Mouse (Mus musculus) hindbrain, postnatal 0 days (tissue): ENCODE results near the gene Cldn1. TPM values are rescaled to one million over a fixed set of nuclear protein-coding genes. Genes with fewer than 3 reads are reported as not detected.
A peak's percentile ranks its signal among the peaks of the same experiment; 100 is the strongest.

Source experiments
- ATAC-seq: fragments of 200-750 bp; cut with Nextera tagmentation; 2 replicates; pipeline ENCODE4 v1.8.0; 2017; ENCODE audit warnings: mild to moderate bottlenecking, moderate TSS enrichment, moderate library complexity
- DNase-seq: peaks from one replicate; pipeline ENCODE4 v3.0.0-alpha.2; 2015; ENCODE audit warnings: low spot score
- H3K27ac ChIP-seq: fragments of 300-500 bp; sonication (generic); 2 replicates; pipeline ENCODE4 v1.5.1; 2014; ENCODE audit warnings: mild to moderate bottlenecking
- H3K27me3 ChIP-seq: fragments of 300-500 bp; sonication (generic); 2 replicates; pipeline ENCODE4 v1.6.1; 2014; ENCODE audit warnings: low read length, mixed read lengths; ENCODE audit not compliant: insufficient read depth
- H3K36me3 ChIP-seq: fragments of 300-500 bp; sonication (generic); 2 replicates; pipeline ENCODE4 v1.6.1; 2014; ENCODE audit warnings: low read length, mixed read lengths; ENCODE audit not compliant: insufficient read depth
- H3K4me1 ChIP-seq: fragments of 300-500 bp; sonication (generic); 2 replicates; pipeline ENCODE4 v1.6.1; 2014; ENCODE audit warnings: antibody characterized with exemption, low read length, mixed read lengths; ENCODE audit not compliant: insufficient read depth
- H3K4me2 ChIP-seq: fragments of 300-500 bp; sonication (generic); 2 replicates; pipeline ENCODE4 v1.6.1; 2014; ENCODE audit warnings: low read depth, mild to moderate bottlenecking, low read length, moderate library complexity, mixed read lengths
- H3K4me3 ChIP-seq: fragments of 300-500 bp; sonication (generic); 2 replicates; pipeline ENCODE4 v1.5.1; 2014; ENCODE audit warnings: low read length
- H3K9ac ChIP-seq: fragments of 300-500 bp; sonication (generic); replicated peaks from 2 replicates; pipeline ENCODE4 v1.6.1; 2014; ENCODE audit warnings: mild to moderate bottlenecking, low read length, moderate library complexity, mixed read lengths
- H3K9me3 ChIP-seq: fragments of 300-500 bp; sonication (generic); 2 replicates; pipeline ENCODE4 v1.6.1; 2016; ENCODE audit warnings: low read length, mixed read lengths
- CTCF ChIP-seq: IDR thresholded peaks from 2 replicates; pipeline ENCODE4 v1.5.1; 2016; ENCODE audit warnings: antibody characterized with exemption, control low read depth, low read depth
- WGBS: fragments of 180-500 bp; shearing (Covaris S2); extraction: QIAGEN DNeasy Blood & Tissue Kit; methylation state at CpG from one replicate; pipeline ENCODE4 v1.1.7; 2014; 5-methylcytosine and 5-hydroxymethylcytosine counted together
- polyA plus RNA-seq: library from polyadenylated mRNA; unstranded; fragments of >200 nt; fragmentation: Nextera tagmentation; extraction: Ambion mirVana; gene quantifications from 2 replicates; pipeline ENCODE4 v1.2.1, GENCODE M21; 2015
- total RNA-seq: library from RNA; depleted of rRNA; stranded (reverse); fragments of >200 nt; gene quantifications from 2 replicates; pipeline ENCODE4 v1.2.3, GENCODE M21; 2014; rRNA removed

Gene Cldn1
- total RNA-seq (9.1 and 10.7 TPM in 2 replicates), polyA plus RNA-seq (8.8 and 9.0 TPM in 2 replicates)

- peak; percentile 87 for DNase-seq
- peak; percentile 91 for TF ChIP-seq CTCF
- no peaks in the 10 kb centered on the region for H3K9me3 ChIP-seq
- H3K36me3 ChIP-seq, result no peaks in the 10 kb centered on the region
- H3K4me3 ChIP-seq, result peak within 1 kb of the TSS; percentile 49
- no peaks in the 10 kb centered on the region for H3K27me3 ChIP-seq
- peak within 1 kb of the TSS; percentile 92 for H3K4me2 ChIP-seq
- peak within 1 kb of the TSS; percentile 52 for H3K9ac ChIP-seq
- H3K4me1 ChIP-seq, result no peaks in the 10 kb centered on the region
- ATAC-seq, result peak; percentile 92
- no peak within 1 kb of the TSS for H3K27ac ChIP-seq
- 3% methylated on average over 33 of the region's 33 CpGs for WGBS
Measured at GRCm38 (mm10) chr16:26371325-26372053, at the start of gene Cldn1. Gene Cldn1 (minus strand): TSS chr16:26371841.

- TF ChIP-seq CTCF, result no peak
- Histone ChIP-seq H3K27ac (no peak overlapping the region), H3K4me1 (no peaks in the 10 kb centered on the region), H3K27me3 (no peaks in the 10 kb centered on the region), H3K9ac (no peak overlapping the region), H3K4me3 (no peak overlapping the region), H3K4me2 (no peak overlapping the region), H3K9me3 (no peaks in the 10 kb centered on the region), H3K36me3 (no peaks in the 10 kb centered on the region)
- no peak for DNase-seq
- WGBS, result 84% methylated on average over 3 of the region's 3 CpGs
- no peak for ATAC-seq
Measured at GRCm38 (mm10) chr16:26418616-26419015, 47.0 kb upstream of the Cldn1 start.

- Histone ChIP-seq H3K27me3 (no peaks in the 10 kb centered on the region), H3K27ac (no peak overlapping the region), H3K9me3 (no peaks in the 10 kb centered on the region), H3K9ac (no peak overlapping the region), H3K4me3 (no peak overlapping the region), H3K36me3 (no peaks in the 10 kb centered on the region), H3K4me2 (no peak overlapping the region), H3K4me1 (no peaks in the 10 kb centered on the region)
- no peak for TF ChIP-seq CTCF
- ATAC-seq (no peak), DNase-seq (no peak)
- 30% methylated on average over 1 of the region's 1 CpGs for WGBS
Measured at GRCm38 (mm10) chr16:26404070-26404469, 32.4 kb upstream of the Cldn1 start.

- no peaks in the 10 kb centered on the region for H3K27me3 ChIP-seq
- ATAC-seq (no peak), DNase-seq (peak; percentile 15)
- no peaks in the 10 kb centered on the region for H3K9me3 ChIP-seq
- H3K36me3 ChIP-seq, result no peaks in the 10 kb centered on the region
- H3K4me2 ChIP-seq, result no peak overlapping the region
- WGBS, result 26% methylated on average over 3 of the region's 3 CpGs
- no peak overlapping the region for H3K9ac ChIP-seq
- H3K4me1 ChIP-seq, result no peaks in the 10 kb centered on the region
- H3K4me3 ChIP-seq, result no peak overlapping the region
- H3K27ac ChIP-seq, result no peak overlapping the region
- TF ChIP-seq CTCF, result no peak
Measured at GRCm38 (mm10) chr16:26400971-26401370, 29.3 kb upstream of the Cldn1 start.

GRCm38 (mm10) chr16:26400549-26400948 lies 28.9 kb upstream of the Cldn1 start:
- Histone ChIP-seq H3K4me3 (no peak overlapping the region), H3K9me3 (no peaks in the 10 kb centered on the region), H3K36me3 (no peaks in the 10 kb centered on the region), H3K27ac (no peak overlapping the region), H3K9ac (no peak overlapping the region), H3K27me3 (no peaks in the 10 kb centered on the region), H3K4me1 (no peaks in the 10 kb centered on the region), H3K4me2 (no peak overlapping the region)
- DNase-seq (no peak), ATAC-seq (no peak)
- no peak for TF ChIP-seq CTCF
- WGBS, result 85% methylated on average over 4 of the region's 4 CpGs

- H3K9me3 ChIP-seq, result no peaks in the 10 kb centered on the region
- no peak for TF ChIP-seq CTCF
- no peak overlapping the region for H3K27ac ChIP-seq
- no peak overlapping the region for H3K4me3 ChIP-seq
- no peak for DNase-seq
- 59% methylated on average over 4 of the region's 4 CpGs for WGBS
- H3K9ac ChIP-seq, result no peak overlapping the region
- no peaks in the 10 kb centered on the region for H3K27me3 ChIP-seq
- H3K4me1 ChIP-seq, result no peaks in the 10 kb centered on the region
- H3K4me2 ChIP-seq, result no peak overlapping the region
- ATAC-seq, result no peak
- H3K36me3 ChIP-seq, result no peaks in the 10 kb centered on the region
Measured at GRCm38 (mm10) chr16:26390936-26391335, 19.3 kb upstream of the Cldn1 start.

- H3K4me3 ChIP-seq, result no peak overlapping the region
- no peak for TF ChIP-seq CTCF
- no peaks in the 10 kb centered on the region for H3K9me3 ChIP-seq
- no peak for DNase-seq
- WGBS, result 99% methylated on average over 2 of the region's 2 CpGs
- H3K27ac ChIP-seq, result no peak overlapping the region
- no peak overlapping the region for H3K9ac ChIP-seq
- H3K4me1 ChIP-seq, result no peaks in the 10 kb centered on the region
- H3K4me2 ChIP-seq, result no peak overlapping the region
- no peaks in the 10 kb centered on the region for H3K36me3 ChIP-seq
- no peaks in the 10 kb centered on the region for H3K27me3 ChIP-seq
- ATAC-seq, result no peak
Measured at GRCm38 (mm10) chr16:26386159-26386558, 14.5 kb upstream of the Cldn1 start.
